In genomic region chr3:154597561-154597960, GRCm38 (mm10) we compare ENCODE assay signal across 8 mouse cellular contexts. TPM values are rescaled to one million over a fixed set of nuclear protein-coding genes. Genes with fewer than 3 reads are reported as not detected.
DNase-seq lines count a peak whose midpoint lies in the region; ATAC-seq and TF ChIP-seq lines count a peak whose summit lies in the region.

No protein-coding gene starts in this region.

- no peaks in the 10 kb centered on the region for H3K9me3 ChIP-seq in intestine, embryonic 16.5 days (ENCODE audit: control insufficient read depth, low read length)
- no peaks in the 10 kb centered on the region for H3K9me3 ChIP-seq in liver, embryonic 16.5 days (replicated peaks; ENCODE audit: control insufficient read depth, low read length)

- H3K4me2 ChIP-seq in intestine, embryonic 16.5 days (ENCODE audit: low read depth, low read length) = peak overlapping the region; percentile 70
- peak overlapping the region; percentile 78 for H3K4me2 ChIP-seq in liver, embryonic 16.5 days (ENCODE audit: low read depth, low read length)

- H3K27ac ChIP-seq in left cerebral cortex, adult 2 months = peak overlapping the region; percentile 96; the same call in 1 of the 2 replicates
- H3K27ac ChIP-seq in intestine, embryonic 16.5 days (ENCODE audit: low read length) = peak overlapping the region; percentile 98
- peak overlapping the region; percentile 80 for H3K27ac ChIP-seq in liver, embryonic 16.5 days (ENCODE audit: low read length)

- WGBS in intestine, embryonic 16.5 days = 23% methylated on average over 7 of the region's 7 CpGs
- WGBS in liver, embryonic 16.5 days (ENCODE audit: insufficient replicate concordance) = 40% methylated on average over 7 of the region's 7 CpGs

- no peak for DNase-seq in left cerebral cortex, adult 2 months (ENCODE audit: extremely low spot score in 1 of 2, low spot score in 2 of 2)
- DNase-seq in left cerebral cortex, postnatal 14 days (ENCODE audit: low spot score in 2 of 2) = no peak
- peak; percentile 32 for DNase-seq in cerebellum, adult 9-11 months
- DNase-seq in retina, embryonic 14.5 days (ENCODE audit: low spot score) = no peak
- no peak for DNase-seq in c-Kit-positive CD71-positive TER-119-positive erythroid progenitor cells, embryonic 14.5 days (ENCODE audit: low spot score)
- no peak for DNase-seq in adrenal gland, postnatal 25 days

- H3K4me1 ChIP-seq in intestine, embryonic 16.5 days (ENCODE audit: control insufficient read depth, insufficient read depth, low read length) = peaks cover 4% of the 10 kb centered on the region; the same call in 1 of the 2 replicates
- H3K4me1 ChIP-seq in liver, embryonic 16.5 days (ENCODE audit: control insufficient read depth, low read depth, low read length) = peaks cover 3% of the 10 kb centered on the region

- H3K4me3 ChIP-seq in left cerebral cortex, adult 2 months = peak overlapping the region; percentile 100
- H3K4me3 ChIP-seq in intestine, embryonic 16.5 days (ENCODE audit: low read length) = peak overlapping the region; percentile 76
- peak overlapping the region; percentile 84 for H3K4me3 ChIP-seq in liver, embryonic 16.5 days (ENCODE audit: low read depth, low read length)

- peak overlapping the region; percentile 87 for H3K9ac ChIP-seq in intestine, embryonic 16.5 days (ENCODE audit: low read depth, low read length)
- H3K9ac ChIP-seq in liver, embryonic 16.5 days (ENCODE audit: low read depth, low read length) = peak overlapping the region; percentile 66

- H3K36me3 ChIP-seq in intestine, embryonic 16.5 days (ENCODE audit: control insufficient read depth, insufficient read depth, low read length) = peaks cover 8% of the 10 kb centered on the region
- no peaks in the 10 kb centered on the region; the same call in 1 of the 2 replicates for H3K36me3 ChIP-seq in liver, embryonic 16.5 days (ENCODE audit: control insufficient read depth, insufficient read depth)

- peak; percentile 66 for ATAC-seq in intestine, embryonic 16.5 days
- peak; percentile 43 for ATAC-seq in liver, embryonic 16.5 days (ENCODE audit: low read depth)

- H3K27me3 ChIP-seq in intestine, embryonic 16.5 days (replicated peaks; ENCODE audit: control insufficient read depth, insufficient read depth, low read length) = no peaks in the 10 kb centered on the region
- H3K27me3 ChIP-seq in liver, embryonic 16.5 days (ENCODE audit: control insufficient read depth, insufficient read depth, low read depth, low read length) = no peaks in the 10 kb centered on the region

- intact Hi-C loops in left cerebral cortex, adult 2 months (cut with DNase I) = loop anchor here (2.0 kb wide), 1 partner anchor 495 kb away; the partner anchor contains the start of genes Fpgt and Lrriq3
- intact Hi-C loops in left cerebral cortex, postnatal 14 days (cut with DNase I) = loop anchor here (5.0 kb wide), 1 partner anchor 495 kb away; the partner anchor contains the start of genes Fpgt and Lrriq3

- no peak for TF ChIP-seq CTCF in left cerebral cortex, adult 2 months (IDR thresholded peaks at IDR 0.05)

RNA-seq across cellular contexts. Expression of gene Tyw3, which starts 0.7 kb away (rescaled TPM):
- total RNA-seq in left cerebral cortex, adult 2 months (2021) = 10 to 100 TPM; 13.0 to 16.9 TPM
- total RNA-seq in left cerebral cortex, postnatal 14 days (2021) = 10 to 100 TPM; 12.3 to 12.4 TPM
- polyA plus RNA-seq in intestine, embryonic 16.5 days (2015; fragmentation: Nextera tagmentation; extraction: Ambion mirVana) = 8.3 and 10.1 TPM in 2 replicates
- 2.3 and 3.6 TPM in 2 replicates for polyA plus RNA-seq in liver, embryonic 16.5 days (2015; fragmentation: Nextera tagmentation; extraction: Ambion mirVana)
- 4.8 and 6.1 TPM in 2 replicates for total RNA-seq in adrenal gland, postnatal 25 days (2021)

RNA-seq across cellular contexts. Expression of gene Cryz, which starts 1.1 kb away (rescaled TPM):
- 10 to 100 TPM; 15.5 to 21.8 TPM for total RNA-seq in left cerebral cortex, adult 2 months (2021)
- 10 to 100 TPM; 21.1 to 23.7 TPM for total RNA-seq in left cerebral cortex, postnatal 14 days (2021)
- polyA plus RNA-seq in intestine, embryonic 16.5 days (2015; fragmentation: Nextera tagmentation; extraction: Ambion mirVana) = 36.5 and 43.3 TPM in 2 replicates
- polyA plus RNA-seq in liver, embryonic 16.5 days (2015; fragmentation: Nextera tagmentation; extraction: Ambion mirVana) = 19.6 and 20.5 TPM in 2 replicates
- 10.9 and 18.5 TPM in 2 replicates for total RNA-seq in adrenal gland, postnatal 25 days (2021)
